9 mouse cellular contexts compared by ENCODE assay signal in the genomic region with DNA sequence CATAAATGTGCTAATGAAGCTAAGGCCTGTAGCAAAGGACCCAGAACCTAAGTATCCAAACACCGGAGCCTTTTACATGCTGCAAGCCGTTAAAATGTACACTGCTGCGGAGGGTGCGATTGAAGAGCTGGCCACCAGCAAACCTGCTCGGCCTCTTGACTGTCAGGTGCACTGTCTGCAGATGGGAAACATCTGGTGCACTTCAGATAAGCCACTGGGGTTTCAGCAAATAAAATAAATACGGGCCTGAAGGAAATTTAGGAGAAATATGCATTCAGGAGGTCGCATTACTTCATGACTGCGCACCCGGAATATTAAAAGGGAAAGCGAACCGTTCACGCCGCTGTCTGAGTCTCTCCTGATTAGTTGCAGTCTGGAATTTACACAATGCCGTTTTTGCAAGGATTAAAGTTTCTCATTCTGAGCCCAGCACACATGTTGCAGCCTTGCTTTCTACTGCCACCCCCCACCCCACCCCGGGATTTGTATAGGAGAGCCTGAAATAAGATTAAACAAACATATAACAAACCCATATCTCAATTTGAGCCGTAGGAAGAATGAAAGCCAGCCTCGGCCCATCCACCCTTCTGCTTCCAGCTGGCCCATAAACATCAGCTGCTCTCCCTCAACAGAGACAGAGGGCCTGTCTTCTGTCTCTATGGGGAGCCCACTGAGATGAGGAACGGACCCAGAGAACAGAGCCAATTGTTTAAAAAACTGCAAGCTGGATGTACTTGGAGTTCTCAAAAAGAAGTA.
DNase-seq lines count a peak whose midpoint lies in the region; ATAC-seq and TF ChIP-seq lines count a peak whose summit lies in the region.
"Had no signal": no experiment of that assay in that cellular context is flagged by ENCODE, and none has a peak within 500 bp of the region (broad histone marks: within the 10 kb centered on the region; RNA-seq: fewer than 3 reads in every experiment).

No protein-coding gene starts in this region.

- H3K4me2 ChIP-seq in heart, embryonic 13.5 days: peak overlapping the region; percentile 48

- peak overlapping the region; percentile 55 for H3K27ac ChIP-seq in gastrocnemius, adult 2 months
- peak overlapping the region; percentile 8 for H3K27ac ChIP-seq in heart, embryonic 13.5 days (replicated peaks)
- H3K27ac ChIP-seq: liver, embryonic 14.5 days had no signal

- H3K27me3 ChIP-seq in heart, embryonic 13.5 days (replicated peaks): no peaks in the 10 kb centered on the region; the same call in 1 of the 2 replicates

- TF ChIP-seq POLR2A in brain, embryonic 14.5 days (IDR thresholded peaks at IDR 0.05; ENCODE audit: borderline replicate concordance, extremely low read depth, insufficient read depth, insufficient read length, poor library complexity, severe bottlenecking): no peak

- peaks cover 60% of the 10 kb centered on the region for H3K4me1 ChIP-seq in heart, embryonic 13.5 days

- no peak for ATAC-seq in heart, embryonic 13.5 days (ENCODE audit: extremely low read depth, insufficient number of reproducible peaks, low FRiP score, low TSS enrichment)

- WGBS in heart, embryonic 13.5 days: 44% methylated on average over 18 of the region's 18 CpGs

- H3K9ac ChIP-seq in heart, embryonic 13.5 days: no peak overlapping the region
- H3K9ac ChIP-seq: liver, embryonic 14.5 days had no signal

- TF ChIP-seq CTCF in gastrocnemius, adult 2 months (IDR thresholded peaks at IDR 0.05): no peak
- no peak for TF ChIP-seq CTCF in brain, embryonic 14.5 days (IDR thresholded peaks at IDR 0.05; ENCODE audit: borderline replicate concordance, extremely low read depth, insufficient read depth, insufficient read length)

- intact Hi-C loops in gastrocnemius, adult 2 months (cut with DNase I): no loop called here
- intact Hi-C loops in gastrocnemius, postnatal 36 days (cut with DNase I): no loop called here

- no peaks in the 10 kb centered on the region for H3K9me3 ChIP-seq in heart, embryonic 13.5 days

- no peaks in the 10 kb centered on the region for H3K36me3 ChIP-seq in heart, embryonic 13.5 days

- peak overlapping the region; percentile 57 for H3K4me3 ChIP-seq in gastrocnemius, adult 2 months
- no peak overlapping the region for H3K4me3 ChIP-seq in heart, embryonic 13.5 days

- no peak for DNase-seq in gastrocnemius, adult 2 months
- no peak for DNase-seq in gastrocnemius, adult 18-20 months (ENCODE audit: low spot score)
- peak; percentile 78 for DNase-seq in brain, embryonic 14.5 days (ENCODE audit: low read depth)
- peak; percentile 45 to 58 for DNase-seq in layer of hippocampus, adult 8-10 months (ENCODE audit: low spot score in 2 of 2)
- DNase-seq in right cerebral cortex, postnatal 4 days: peak; percentile 6
- DNase-seq in gastrocnemius, postnatal 36 days: no peak
- DNase-seq in urinary bladder, postnatal 36 days (ENCODE audit: low spot score in 2 of 2): no peak

Comparison
In these comparisons a context has a peak if more than half of its experiments do, and no peak if none do; other contexts are left out.
1. DNase-seq: peak in brain, embryonic 14.5 days (single experiment), layer of hippocampus, adult 8-10 months (2 of 2) and right cerebral cortex, postnatal 4 days (single experiment); none in gastrocnemius, adult 2 months (single experiment), gastrocnemius, adult 18-20 months (single experiment), gastrocnemius, postnatal 36 days (0 of 2) and urinary bladder, postnatal 36 days (0 of 2).